Mouse (Mus musculus) megakaryocyte progenitor cell, adult 5-6 weeks (primary cell): Measurements from ENCODE around the gene Gsto1. TPM values are rescaled to one million over a fixed set of nuclear protein-coding genes. Genes with fewer than 3 reads are reported as not detected.

ENCODE experiments used
- ATAC-seq: replicated peaks from 2 replicates; pipeline ENCODE4 v1.8.0; 2016; ENCODE audit warnings: mild to moderate bottlenecking, moderate TSS enrichment, inconsistent platforms; ENCODE audit not compliant: poor library complexity
- total RNA-seq, 2 experiments: library from RNA; stranded (forward) in 1 of 2; stranded (reverse) in 1 of 2; fragments of 157-497, 149-512 nt in 1 of 2; fragments of 200-1000 nt in 1 of 2; gene quantifications; 2 replicates each; pipeline versions ENCODE4 v1.2.3 to v1.2.4; 2015 to 2017

Gsto1 gene
- total RNA-seq, 2 experiments from 2014 or later, result 194 to 413 TPM

DNA sequence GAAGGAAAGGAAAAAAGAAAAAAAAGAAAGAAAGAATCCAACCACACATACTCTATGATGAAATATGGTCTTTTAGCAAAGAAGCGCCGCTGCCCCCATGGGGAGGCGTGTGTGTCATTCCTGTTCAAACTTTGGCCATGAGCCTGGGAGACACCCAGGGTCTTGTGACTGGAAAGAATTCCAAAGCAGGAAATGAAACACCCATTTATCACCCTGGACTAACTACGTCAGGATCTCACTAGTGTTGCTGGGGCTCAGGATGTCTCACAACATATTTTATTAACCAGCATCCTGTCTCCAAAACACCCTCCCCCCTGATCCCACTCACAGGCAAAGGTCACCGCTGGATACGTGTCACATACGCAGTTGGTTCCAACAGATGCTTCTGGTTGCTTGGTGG is 31.8 kb downstream of the Gsto1 start:
- no peak for ATAC-seq

DNA sequence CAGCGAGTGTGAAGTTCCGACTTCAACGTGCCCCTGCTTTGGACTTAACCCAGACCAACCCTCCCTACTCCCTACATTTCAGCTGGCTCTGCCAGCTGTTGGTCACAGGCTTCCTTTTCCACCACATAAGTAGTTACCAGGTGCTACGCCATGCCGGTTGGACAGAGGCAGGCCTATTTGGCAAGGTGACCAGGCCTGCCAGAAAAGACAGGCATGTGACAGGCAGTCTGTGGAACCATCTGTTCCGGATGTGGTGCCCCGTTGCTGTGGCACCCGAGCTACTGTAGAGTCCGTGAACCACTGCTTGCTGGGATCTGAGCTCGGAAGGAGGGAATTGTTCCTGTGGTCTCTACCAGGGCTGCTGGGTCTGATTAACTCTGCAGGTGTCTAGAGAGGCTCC is 32.6 kb downstream of the Gsto1 start:
- ATAC-seq, result peak; percentile 63

DNA sequence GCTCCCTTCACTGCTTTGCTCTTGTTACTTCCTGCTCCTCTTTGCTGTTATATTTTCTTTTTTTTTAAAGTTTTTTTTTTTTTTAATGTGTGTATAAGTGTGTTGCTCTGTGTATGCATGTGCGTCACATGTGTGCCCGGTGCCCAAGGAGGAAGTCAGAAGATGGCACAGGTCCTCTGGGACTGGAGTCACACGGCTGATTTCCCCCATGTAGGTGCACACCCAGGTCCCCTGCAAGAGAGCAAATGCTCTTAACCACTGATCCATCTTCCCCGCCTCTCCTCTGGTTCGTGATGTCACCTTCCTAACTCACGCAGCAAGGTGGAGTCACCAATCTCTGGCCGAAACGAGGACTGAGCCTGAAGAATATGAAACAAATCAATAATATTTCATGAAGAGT is 33.3 kb downstream of the Gsto1 start:
- ATAC-seq, result no peak

DNA sequence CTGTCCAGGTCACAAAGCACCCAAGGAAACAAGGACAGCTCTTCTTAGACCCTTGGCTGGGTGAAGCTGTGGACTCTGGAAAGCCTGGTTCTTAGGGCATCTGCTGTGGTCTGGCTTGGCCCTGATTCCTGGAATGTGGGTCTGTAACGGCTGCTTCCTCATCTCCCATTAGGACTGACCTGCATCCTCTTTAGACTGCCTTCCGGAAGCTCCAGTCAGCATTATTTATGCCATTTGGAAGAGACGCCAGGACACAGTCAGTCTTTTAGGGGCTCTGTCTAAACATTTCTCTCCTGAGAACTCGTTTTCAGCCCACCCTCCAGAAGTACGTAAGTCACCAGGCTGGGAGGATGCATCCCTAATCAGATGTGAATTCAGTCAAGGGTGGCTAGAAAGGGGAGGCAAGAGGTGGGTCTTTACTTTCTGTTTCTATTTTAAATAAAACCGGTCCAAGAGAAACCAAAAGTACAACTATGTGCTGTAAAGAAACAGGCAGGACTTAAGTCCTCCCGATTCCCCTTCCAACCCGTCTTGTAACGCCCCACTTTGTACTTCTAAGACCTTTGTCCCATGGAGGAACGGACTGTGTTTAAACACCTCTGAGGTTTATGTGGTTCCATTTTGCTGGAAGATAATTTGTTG is 35.8 kb downstream of the Gsto1 start:
- ATAC-seq, result 0 out of 2 replicates have a peak, but pooled peaks have one; percentile 7

DNA sequence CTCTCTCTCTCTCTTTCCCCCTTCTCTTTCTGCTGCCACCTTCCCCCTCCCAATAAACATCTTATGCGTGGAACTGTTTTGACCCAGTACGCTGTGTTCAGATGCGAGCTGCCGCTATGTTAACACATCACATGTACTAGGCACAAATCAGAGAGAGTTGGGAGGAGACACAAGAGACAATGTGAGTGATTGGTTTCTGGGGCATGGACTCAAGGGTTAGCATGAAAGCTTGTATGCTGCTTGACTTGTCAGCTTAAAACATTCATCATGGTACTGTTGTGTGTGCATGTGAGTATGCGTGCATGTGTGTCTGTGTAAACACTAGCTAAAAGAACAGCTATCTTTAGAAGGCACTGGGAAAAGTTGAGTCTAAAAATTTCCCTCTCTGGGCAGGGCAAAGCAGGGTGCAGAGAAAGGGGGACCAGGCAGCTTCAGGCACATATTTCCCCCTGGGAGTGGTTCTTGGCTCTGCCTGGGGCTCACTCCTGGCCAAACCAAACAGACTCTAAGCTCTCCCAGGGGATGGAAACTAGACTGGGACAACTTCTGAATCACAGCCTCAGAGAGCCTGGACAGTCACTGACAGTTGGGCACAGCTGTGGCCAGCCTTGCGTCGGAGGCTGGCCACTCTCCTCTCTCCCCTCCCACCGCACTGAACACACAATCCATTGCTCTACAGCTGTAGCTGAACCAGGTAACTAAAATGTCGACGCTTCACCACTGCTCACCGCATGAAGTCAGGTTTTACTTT is 37.0 kb downstream of the Gsto1 start:
- ATAC-seq, result no peak

DNA sequence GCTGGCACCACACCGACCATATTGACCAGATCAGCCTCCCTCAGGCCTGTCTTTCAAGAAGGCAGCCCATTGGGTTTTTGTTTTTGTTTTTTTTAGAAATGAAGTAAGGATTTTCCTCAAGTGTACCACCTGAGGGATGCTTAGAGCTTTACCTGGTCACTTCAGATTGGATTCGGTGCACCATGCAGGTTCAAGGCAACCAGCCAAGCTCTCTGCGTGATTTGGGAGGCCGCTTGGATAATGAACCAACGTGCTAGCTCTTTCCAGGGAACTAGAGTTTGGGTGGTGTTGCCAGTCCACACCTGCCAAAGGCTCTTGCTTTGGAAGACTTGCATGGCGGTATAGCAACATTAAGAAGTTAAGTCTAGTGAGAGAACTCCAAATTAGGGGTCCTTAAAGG is 38.3 kb downstream of the Gsto1 start:
- ATAC-seq, result no peak

DNA sequence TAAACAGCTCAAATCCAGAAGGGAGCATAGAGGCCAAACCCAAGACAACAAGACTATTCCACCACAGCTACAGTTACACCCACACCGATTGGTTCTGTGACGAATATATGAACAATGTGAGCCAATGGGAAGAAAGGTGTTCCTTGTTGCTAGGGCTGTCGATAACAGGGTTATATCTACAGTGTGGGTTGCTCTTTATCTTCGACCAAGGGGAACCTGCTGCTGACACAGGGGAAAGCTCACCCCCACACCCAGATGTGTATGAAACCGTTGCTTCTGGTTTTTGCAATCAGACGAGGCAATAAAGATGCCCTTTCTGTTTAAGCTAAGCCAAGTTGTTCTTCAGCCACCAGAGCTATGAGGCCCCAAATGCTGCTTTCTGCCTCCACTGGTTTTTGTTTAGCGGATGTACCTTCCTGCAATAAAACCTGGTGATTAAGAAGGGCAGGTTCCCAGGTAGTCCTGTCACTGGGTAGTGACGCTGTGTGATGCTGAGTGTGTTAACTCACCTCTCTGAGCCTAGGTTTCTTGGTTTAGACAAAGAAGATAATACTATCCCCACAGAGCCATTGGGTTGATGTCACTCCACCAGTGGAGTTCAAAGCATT is 43.8 kb downstream of the Gsto1 start:
- peak; percentile 89 for ATAC-seq

DNA sequence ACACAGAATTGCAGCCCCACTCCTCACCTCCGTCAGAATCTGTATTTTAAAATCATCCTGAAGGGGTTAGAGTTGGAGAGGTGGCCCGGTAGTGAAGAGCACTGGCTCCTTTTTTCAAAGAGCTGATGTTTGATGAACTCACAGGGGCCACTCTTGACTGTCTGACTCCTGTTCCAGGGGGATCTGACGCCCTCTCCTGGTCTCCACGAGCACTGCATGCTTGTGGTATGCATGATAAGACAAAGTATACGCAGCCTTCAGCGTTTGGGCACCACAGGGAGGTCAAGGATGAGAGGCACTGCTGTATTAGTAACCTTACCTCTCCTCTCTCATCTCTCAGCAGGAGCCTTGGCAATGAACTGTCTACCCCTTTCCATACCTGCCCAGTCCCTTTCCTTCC is 45.2 kb downstream of the Gsto1 start:
- peak; percentile 55 for ATAC-seq

DNA sequence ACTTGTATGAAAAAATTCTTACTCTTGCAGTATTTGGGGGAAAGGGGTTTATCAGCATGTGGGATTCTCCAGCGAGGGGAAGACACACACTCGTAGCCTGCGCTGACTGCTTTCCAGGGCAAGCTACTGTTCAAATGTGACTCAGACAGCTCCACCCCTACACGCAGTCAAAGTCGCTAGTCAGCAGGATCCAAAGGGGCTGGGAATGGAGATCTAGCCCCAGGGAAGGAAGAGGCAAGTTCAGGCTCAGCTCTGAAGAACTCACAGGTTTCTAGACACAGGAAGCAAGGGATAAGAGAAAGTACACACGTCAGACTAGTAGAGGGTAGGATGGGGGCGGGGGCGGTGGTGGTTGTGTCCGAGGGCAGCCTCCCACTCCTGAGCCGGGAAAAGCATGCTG is 45.8 kb downstream of the Gsto1 start:
- ATAC-seq, result no peak

DNA sequence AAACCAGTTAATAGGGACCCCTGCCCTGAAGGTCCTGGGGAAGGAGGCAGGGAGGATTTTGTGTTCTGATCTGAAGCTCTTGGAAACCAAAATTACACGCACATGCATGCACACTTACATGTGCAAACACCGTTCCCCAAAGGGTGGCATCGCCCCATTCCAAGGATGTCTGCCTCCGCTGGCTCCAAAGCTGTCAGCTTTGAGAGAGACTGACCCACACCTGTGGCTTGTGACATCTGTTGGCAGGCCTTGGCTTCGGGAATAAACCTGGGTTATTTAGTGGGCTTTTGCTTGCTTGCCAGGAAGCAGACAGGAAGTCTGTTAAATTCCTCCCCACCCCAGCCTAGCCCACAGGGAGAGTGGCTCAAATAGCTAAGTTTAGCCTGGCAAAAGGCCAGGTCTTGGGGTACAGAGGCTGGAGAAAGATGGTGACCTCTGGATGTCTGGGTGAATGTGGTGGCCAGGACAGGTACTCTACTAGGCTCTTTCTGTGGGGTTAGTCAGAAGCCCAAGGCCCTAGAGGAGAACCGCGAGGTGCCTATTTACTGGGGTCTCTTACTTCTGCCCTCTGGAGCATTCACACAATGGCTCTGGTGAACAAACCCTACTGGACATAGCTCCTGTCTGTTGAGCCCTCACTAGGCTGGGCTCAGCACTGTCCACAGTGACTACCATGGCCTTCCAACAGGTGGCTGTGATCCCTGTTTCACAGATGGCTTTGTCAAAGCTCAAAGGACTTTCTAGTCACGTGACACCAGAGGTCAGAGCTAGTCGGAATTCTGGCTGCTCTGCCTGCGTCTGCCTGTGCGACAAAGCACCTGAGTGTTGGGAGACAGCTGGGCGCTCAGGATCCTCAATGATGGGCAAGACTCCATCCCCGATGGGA is 47.8 kb downstream of the Gsto1 start:
- no peak for ATAC-seq

DNA sequence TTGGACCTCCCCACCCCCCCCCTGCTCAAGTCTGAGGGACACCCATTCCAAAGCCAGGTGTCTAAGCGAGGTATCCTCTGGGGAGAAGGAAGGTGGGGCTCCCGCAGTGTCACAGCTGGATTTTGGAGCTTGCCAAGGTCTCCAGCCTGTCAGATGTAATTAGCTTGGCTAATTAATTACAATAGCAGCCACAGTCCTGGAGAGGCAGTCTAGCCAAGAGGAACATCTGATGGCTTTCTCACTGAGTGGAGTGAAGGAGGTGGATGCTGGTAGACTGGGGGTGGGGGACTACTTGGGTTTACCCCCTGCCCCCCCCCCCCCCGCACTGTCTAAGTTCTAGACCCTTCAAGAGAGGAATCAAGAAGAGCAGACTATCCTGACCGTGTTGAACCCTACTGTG is 48.9 kb downstream of the Gsto1 start:
- ATAC-seq, result no peak

DNA sequence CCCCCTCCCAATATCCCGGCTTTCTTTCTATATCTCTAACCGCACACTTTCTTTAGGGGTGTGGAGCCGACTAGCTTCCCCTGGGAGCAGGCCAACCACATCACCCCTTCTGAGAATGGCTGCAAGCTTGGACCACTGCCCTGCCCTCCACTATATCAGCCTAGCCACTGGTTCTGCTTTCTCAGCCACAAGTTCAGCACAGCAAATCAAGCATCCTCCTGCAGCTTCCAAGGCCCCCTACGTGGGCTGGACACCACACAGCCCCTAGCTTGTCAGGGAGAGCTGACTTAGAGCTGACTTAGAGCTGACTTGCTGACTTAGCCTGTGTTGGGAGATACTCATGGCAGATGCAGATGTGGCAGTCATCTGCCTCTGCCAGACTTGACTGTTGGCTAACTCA is 50.3 kb downstream of the Gsto1 start:
- peak; percentile 63 for ATAC-seq

DNA sequence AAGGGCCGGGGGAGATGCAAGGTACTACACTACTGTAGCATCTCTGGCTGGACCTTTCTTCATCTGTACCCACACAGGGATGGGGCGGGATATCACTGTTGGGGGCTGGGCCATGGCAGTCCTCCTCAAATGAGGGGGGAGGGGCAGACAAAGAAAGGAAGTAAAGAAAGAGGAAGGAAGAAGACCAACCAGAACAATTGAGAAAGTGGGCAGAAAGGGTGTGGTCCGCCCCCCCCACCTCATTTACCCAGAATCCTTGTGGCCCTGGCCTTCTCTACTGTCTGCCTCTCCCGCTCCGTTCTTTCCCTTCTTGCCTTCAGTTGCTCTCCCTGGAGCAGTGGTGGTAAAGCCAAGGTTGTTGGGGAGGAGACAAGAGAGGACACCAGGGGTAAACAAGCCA is 50.8 kb downstream of the Gsto1 start:
- ATAC-seq, result peak; percentile 60

DNA sequence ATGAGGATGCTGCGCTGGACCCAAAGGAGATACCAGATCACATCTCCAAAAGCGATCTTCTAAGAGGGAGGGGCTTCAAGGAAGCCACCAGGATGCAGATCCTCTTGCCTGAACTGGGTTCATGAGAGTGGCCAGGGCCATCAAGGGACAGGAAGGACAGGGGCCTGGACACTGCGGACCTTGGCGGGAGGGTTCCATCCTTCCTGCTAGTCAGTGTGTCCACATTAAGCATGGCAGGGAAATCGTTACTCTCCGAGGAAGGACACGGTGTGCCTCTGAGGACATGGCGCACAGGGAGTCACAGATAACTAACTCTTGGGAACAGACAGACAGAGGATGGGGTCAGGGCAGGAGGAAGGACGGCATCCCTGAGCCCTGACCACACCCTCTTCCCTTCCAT is 52.8 kb downstream of the Gsto1 start:
- ATAC-seq, result no peak

DNA sequence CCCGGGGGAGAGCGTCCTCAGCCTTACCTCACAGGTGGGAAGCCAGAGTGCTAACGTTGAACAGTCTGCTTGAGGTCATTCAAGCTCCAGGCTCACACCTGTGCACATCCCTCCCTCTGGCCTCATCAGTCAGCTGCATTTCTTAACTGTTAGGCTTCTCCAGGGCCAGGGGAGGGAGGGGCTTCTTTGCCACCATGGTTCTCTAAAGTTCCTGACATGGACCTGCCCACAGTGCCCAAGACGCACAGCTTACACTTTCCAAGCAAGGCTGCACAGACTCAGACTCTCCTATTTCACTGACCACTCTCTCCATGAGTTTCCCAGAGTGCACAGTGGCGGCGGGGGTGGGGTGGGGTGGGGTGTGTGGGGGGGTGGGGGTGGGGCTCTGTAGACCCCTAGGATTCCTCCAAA is 54.2 kb downstream of the Gsto1 start:
- ATAC-seq, result no peak

DNA sequence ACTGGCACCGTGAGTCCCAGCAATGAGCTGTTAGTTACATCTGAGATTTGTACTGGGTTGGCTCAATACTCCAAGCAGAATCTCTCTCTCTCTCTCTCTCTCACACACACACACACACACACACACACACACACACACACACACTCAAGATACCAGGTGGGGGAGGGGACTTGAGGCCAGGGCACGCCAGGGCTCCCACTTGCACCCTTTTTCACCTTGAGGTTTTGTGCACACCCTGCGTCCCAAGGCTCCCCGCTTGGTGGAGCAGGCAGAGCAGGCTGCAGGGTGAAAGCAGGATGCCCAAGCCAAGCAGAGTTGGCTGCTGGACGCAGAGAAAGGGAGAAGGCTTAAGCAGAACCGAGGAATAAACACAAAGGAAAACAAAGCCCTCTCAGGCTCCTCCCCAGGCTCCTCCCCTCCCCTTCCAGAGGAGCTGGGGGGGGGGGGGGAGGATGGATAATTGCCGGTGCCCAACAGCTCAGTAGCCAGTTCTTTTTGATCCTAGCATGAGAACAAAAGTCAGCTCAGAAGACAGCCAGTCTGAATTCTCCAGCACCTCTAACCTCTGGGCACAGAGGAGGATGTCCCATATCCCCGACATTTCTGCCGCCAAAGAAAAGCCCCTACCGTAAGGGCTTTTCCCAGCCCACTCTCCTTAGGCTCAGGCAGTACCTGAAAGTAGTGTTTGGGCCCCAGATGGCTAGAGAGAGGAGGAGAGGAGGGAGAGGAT is 54.8 kb downstream of the Gsto1 start:
- ATAC-seq, result no peak

DNA sequence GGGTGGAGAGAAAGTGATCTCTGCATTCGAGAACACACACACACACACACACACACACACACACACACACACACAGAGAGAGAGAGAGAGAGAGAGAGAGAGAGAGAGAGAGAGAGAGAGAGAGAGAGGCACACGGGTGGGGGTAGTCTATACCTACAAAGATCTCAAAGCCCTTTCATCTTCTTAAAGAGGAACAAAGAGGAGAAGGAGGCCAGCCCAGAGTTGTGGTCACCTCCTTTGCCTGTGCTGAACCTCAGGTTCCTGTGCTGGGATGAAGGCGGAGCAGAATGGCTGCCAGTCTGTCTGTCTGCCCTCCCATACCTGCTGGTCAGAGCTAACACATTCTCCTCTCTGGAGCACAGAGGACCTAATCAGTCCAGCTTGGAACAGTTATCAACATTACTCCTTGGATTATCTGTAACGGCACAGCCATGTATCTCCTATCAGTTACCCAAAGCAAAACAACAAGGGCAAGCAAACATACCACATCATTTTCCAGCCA is 55.4 kb downstream of the Gsto1 start:
- ATAC-seq, result peak; percentile 72

DNA sequence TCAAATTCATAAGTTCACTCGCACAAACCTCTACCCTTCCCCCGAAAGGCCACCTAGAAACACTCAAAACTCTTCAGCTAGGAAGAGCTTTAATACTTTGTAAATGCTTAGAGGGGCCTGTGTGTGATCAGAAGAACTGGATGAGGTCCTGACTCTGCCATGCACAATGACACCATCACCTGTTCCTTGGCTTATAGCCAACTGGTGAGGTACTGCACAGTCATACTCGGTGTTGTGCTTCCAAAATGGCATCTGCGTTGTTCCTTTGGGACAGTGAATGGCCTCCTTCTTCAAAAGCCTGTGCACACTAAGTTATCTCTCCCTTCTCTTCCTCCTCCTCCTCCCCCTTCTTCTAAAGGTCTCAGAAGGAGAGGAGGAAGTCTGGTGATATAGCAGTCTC is 56.0 kb downstream of the Gsto1 start:
- no peak for ATAC-seq

DNA sequence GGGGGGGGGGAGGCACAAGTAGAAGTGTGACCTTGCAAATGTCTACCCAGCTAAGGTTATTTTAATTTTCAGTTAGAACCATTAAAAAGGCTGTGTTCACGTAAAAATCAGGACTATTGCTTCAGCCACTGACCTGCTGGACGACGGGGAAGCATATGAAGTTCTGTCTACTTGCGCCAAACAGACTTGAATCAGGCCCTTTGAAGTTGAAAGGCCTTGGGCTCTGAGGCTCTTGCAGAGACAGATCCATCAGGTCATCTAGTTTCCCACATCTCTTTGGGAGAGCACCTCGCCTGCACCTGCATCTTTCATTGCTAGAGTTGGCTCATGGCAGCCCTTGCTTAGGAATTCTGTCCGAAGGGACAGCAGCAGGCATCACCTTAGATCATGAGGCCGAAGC is 58.6 kb downstream of the Gsto1 start:
- no peak for ATAC-seq

DNA sequence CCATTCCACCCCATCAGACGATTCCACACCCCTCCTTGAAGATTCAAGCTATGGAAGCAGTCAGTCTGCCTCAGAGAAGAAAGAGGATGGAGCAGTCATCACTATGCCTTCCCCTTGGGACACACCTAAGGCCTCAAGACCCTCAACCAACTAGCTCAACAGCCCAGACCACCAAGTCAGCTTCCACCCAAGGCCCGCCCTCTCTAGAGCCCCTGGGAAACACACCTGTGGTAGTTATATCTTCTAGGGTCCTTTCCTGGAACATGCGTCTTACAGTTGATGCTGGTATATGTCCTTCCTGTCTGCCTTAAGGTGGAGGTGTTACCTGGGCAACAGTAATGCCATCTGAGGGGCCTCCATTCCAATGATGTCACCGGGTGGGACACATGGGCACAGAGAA is 59.4 kb downstream of the Gsto1 start:
- ATAC-seq, result no peak
